ENCODE assay signal across 8 mouse cellular contexts in genomic region chr6:56798152-56798465, GRCm38 (mm10). TPM values are rescaled to one million over a fixed set of nuclear protein-coding genes. Genes with fewer than 3 reads are reported as not detected.
DNase-seq lines count a peak whose midpoint lies in the region; ATAC-seq and TF ChIP-seq lines count a peak whose summit lies in the region.

No protein-coding gene starts in this region.

- 9% methylated on average over 8 of the region's 8 CpGs for WGBS in heart, postnatal 0 days

- ATAC-seq in heart, postnatal 0 days (ENCODE audit: insufficient read depth, low read depth), result no peak
- peak; percentile 3; the same call in 1 of the 2 replicates for ATAC-seq in granulocyte monocyte progenitor cell, adult 5-6 weeks (replicated peaks; ENCODE audit: poor library complexity, severe bottlenecking)
- ATAC-seq in megakaryocyte-erythroid progenitor cell, adult 5-6 weeks (replicated peaks; ENCODE audit: low FRiP score, low TSS enrichment, poor library complexity, severe bottlenecking), result peak; percentile 25

- H3K27me3 ChIP-seq in heart, postnatal 0 days (ENCODE audit: control insufficient read depth, insufficient read depth, low read length), result no peaks in the 10 kb centered on the region

- peaks cover 23% of the 10 kb centered on the region for H3K4me1 ChIP-seq in heart, postnatal 0 days (ENCODE audit: control insufficient read depth, insufficient read depth)

- TF ChIP-seq EP300 in heart, postnatal 0 days (IDR thresholded peaks at IDR 0.05; ENCODE audit: low read depth), result no peak

- peak overlapping the region; percentile 82 for H3K4me3 ChIP-seq in heart, postnatal 0 days (ENCODE audit: low read depth, low read length)

- H3K36me3 ChIP-seq in heart, postnatal 0 days (replicated peaks; ENCODE audit: control insufficient read depth, insufficient read depth, low read length), result no peaks in the 10 kb centered on the region

- H3K27ac ChIP-seq in heart, postnatal 0 days (ENCODE audit: low read depth), result peak overlapping the region; percentile 99

- no peak for TF ChIP-seq CTCF in heart, postnatal 0 days (IDR thresholded peaks at IDR 0.05; ENCODE audit: low read depth)

- peak; percentile 23 for DNase-seq in heart, postnatal 0 days (ENCODE audit: low spot score)
- no peak for DNase-seq in heart, adult 8-10 months (ENCODE audit: low spot score)
- DNase-seq in MEL-GATA-1-ER (ENCODE audit: extremely low read depth, low read depth), result peak; percentile 26
- no peak for DNase-seq in cerebellum, adult 18-20 months
- DNase-seq in adrenal gland, adult 2 months, result no peak
- DNase-seq in urinary bladder, postnatal 36 days (ENCODE audit: low spot score in 2 of 2), result no peak

- no peaks in the 10 kb centered on the region for H3K9me3 ChIP-seq in heart, postnatal 0 days (replicated peaks; ENCODE audit: control insufficient read depth, low read length)

- peak overlapping the region; percentile 85 for H3K4me2 ChIP-seq in heart, postnatal 0 days (ENCODE audit: low read depth, low read length)

- peak overlapping the region; percentile 96 for H3K9ac ChIP-seq in heart, postnatal 0 days (replicated peaks; ENCODE audit: low read depth, low read length)

RNA-seq across cellular contexts. Expression of gene Kbtbd2, which starts 0.5 kb away (rescaled TPM):
- total RNA-seq in heart, postnatal 0 days (2014; rRNA removed; ENCODE audit: low replicate concordance), result 37.2 and 41.5 TPM in 2 replicates
- polyA plus RNA-seq in heart, postnatal 0 days (2015; fragmentation: Nextera tagmentation; extraction: Ambion mirVana), result 17.0 and 17.6 TPM in 2 replicates
- total RNA-seq in heart, adult 8-10 months (2022), result 10 to 100 TPM; 23.4 to 36.2 (median 27.8) TPM
- total RNA-seq in granulocyte monocyte progenitor cell, adult 5-6 weeks (2014; fragmentation: Nextera tagmentation), result 25.0 and 31.4 TPM in 2 replicates
- 25.4 and 34.2 TPM in 2 replicates for total RNA-seq in granulocyte monocyte progenitor cell, adult 5-6 weeks (2017)
- total RNA-seq in megakaryocyte-erythroid progenitor cell, adult 5-6 weeks (2014; fragmentation: Nextera tagmentation), result 23.3 and 32.6 TPM in 2 replicates
- 57.3 and 81.0 TPM in 2 replicates for total RNA-seq in megakaryocyte-erythroid progenitor cell, adult 5-6 weeks (2017)
- total RNA-seq in adrenal gland, adult 2 months (2021), result 10 to 100 TPM; 28.5 to 32.7 TPM
- 3.0 and 4.3 TPM in 2 replicates for polyA plus RNA-seq in adrenal gland, adult 2 months (2012; rRNA removed)

RNA-seq across cellular contexts. Expression of gene Fkbp9, which starts 33.8 kb away (rescaled TPM):
- total RNA-seq in heart, postnatal 0 days (2014; rRNA removed; ENCODE audit: low replicate concordance), result 123 and 142 TPM in 2 replicates
- polyA plus RNA-seq in heart, postnatal 0 days (2015; fragmentation: Nextera tagmentation; extraction: Ambion mirVana), result 90.0 and 90.2 TPM in 2 replicates
- 10 to 100 TPM; 86.6 to 95.2 (median 88.9) TPM for total RNA-seq in heart, adult 8-10 months (2022)
- total RNA-seq in granulocyte monocyte progenitor cell, adult 5-6 weeks (2014; fragmentation: Nextera tagmentation), result 4.6 and 8.7 TPM in 2 replicates
- 9.2 and 13.7 TPM in 2 replicates for total RNA-seq in granulocyte monocyte progenitor cell, adult 5-6 weeks (2017)
- total RNA-seq in megakaryocyte-erythroid progenitor cell, adult 5-6 weeks (2014; fragmentation: Nextera tagmentation), result 3.2 and 4.3 TPM in 2 replicates
- 6.6 and 7.4 TPM in 2 replicates for total RNA-seq in megakaryocyte-erythroid progenitor cell, adult 5-6 weeks (2017)
- total RNA-seq in adrenal gland, adult 2 months (2021), result 10 to 100 TPM; 53.9 to 87.1 TPM
- 33.5 and 35.2 TPM in 2 replicates for polyA plus RNA-seq in adrenal gland, adult 2 months (2012; rRNA removed)

Comparison
In these comparisons a context has a peak if more than half of its experiments do, and no peak if none do; other contexts are left out.
1. DNase-seq: peak in heart, postnatal 0 days (single experiment) and MEL-GATA-1-ER (single experiment); none in heart, adult 8-10 months (single experiment), cerebellum, adult 18-20 months (0 of 2), adrenal gland, adult 2 months (single experiment) and urinary bladder, postnatal 36 days (0 of 2).